Comparison of ENCODE assay signal across 8 mouse cellular contexts in the genomic region with DNA sequence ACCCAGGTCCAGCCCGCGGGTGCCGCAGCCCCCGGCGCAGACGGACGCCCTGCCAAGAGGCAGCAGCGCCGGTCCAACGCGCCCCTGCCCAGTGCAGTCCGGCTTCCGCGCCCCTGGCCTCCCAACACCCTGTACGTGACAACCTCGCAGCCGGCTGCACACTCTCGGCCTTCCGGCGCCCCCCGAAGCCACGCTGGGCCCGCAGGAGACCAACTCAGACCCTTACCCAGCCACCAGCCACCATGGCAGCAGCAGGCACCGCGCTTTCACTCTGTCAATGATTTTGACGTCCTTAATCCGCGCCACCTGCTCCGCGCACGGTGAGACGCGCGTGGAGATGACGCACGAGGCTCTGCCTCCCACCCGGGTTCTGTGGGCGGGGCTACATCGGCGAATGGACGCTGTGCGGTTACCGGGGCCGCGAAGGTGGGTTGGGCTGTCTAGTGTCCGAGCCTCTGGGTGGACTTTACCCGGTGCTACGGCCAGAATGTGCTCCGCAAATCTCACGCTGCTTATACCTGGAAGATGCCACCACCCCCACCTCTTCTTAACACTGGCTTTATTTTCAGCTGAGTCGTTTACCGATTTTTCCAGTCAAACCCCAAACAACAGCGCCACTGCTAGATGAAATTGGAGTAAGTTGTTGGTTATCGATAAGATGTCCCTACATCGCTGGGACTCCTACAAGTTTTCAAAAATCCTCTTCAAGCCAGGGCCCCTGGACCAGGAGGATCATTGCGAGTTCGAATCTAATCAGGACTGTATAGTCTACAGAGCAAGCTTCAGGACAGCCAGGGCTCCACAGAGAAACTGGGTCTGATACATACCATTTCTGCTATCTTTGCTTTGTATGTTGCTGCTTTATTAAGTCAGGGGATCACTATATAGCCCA. TPM values are rescaled to one million over a fixed set of nuclear protein-coding genes. Genes with fewer than 3 reads are reported as not detected.
A peak's percentile ranks its signal among the peaks of the same experiment; 100 is the strongest.
DNase-seq lines count a peak whose midpoint lies in the region; ATAC-seq lines count a peak whose summit lies in the region.

A gene (minus strand): TSS at position 354 of the 892 bp plus-strand sequence.

- no peaks in the 10 kb centered on the region for H3K9me3 ChIP-seq in hindbrain, embryonic 12.5 days (replicated peaks)

- WGBS in hindbrain, embryonic 12.5 days, result 1% methylated on average over 57 of the region's 57 CpGs

- H3K36me3 ChIP-seq in hindbrain, embryonic 12.5 days, result peaks cover 23% of the 10 kb centered on the region

- H3K4me2 ChIP-seq in hindbrain, embryonic 12.5 days (replicated peaks), result peak within 1 kb of the TSS; percentile 97

- H3K4me1 ChIP-seq in hindbrain, embryonic 12.5 days, result peaks cover 17% of the 10 kb centered on the region

- H3K4me3 ChIP-seq in hindbrain, embryonic 12.5 days, result peak within 1 kb of the TSS; percentile 99

- peak; percentile 95 for DNase-seq in Muller cell, postnatal 12 days (ENCODE audit: inconsistent ontology term)
- peak; percentile 94 for DNase-seq in cerebellum, adult 9-11 months
- peak; percentile 92 to 96 for DNase-seq in frontal cortex, postnatal 10 days (ENCODE audit: low spot score in 2 of 2)
- DNase-seq in layer of hippocampus, postnatal 14 days (ENCODE audit: low spot score in 2 of 2), result peak; percentile 94 to 97
- DNase-seq in lung, postnatal 14 days, result peak; percentile 95
- peak; percentile 92 for DNase-seq in retina, adult 2 months (ENCODE audit: low read depth, low spot score)
- DNase-seq in thymus, postnatal 36 days, result peak; percentile 91 to 92

- peak within 1 kb of the TSS; percentile 94 for H3K9ac ChIP-seq in hindbrain, embryonic 12.5 days

- H3K27me3 ChIP-seq in hindbrain, embryonic 12.5 days, result 0 out of 2 replicates have a peak, but pooled peaks cover 2% of the 10 kb centered on the region

- peak; percentile 92 for ATAC-seq in hindbrain, embryonic 12.5 days (ENCODE audit: low FRiP score)

- peak within 1 kb of the TSS; percentile 60 for H3K27ac ChIP-seq in hindbrain, embryonic 12.5 days

RNA-seq across cellular contexts. Expression of the gene that starts here (rescaled TPM):
- 45.5 and 45.9 TPM in 2 replicates for polyA plus RNA-seq in hindbrain, embryonic 12.5 days (2016; fragmentation: Nextera tagmentation; extraction: Ambion mirVana)
- total RNA-seq in layer of hippocampus, postnatal 14 days (2021), result 10 to 100 TPM; 46.5 to 55.6 TPM

Comparison
In these comparisons a context has a peak if more than half of its experiments do, and no peak if none do; other contexts are left out.
1. Peak in every context shown above with its lines: DNase-seq, ATAC-seq, H3K4me3 ChIP-seq and H3K27ac ChIP-seq.